Mouse (Mus musculus): Measurements from ENCODE around the gene Cenpn.

Gene Cenpn

GRCm38 (mm10) chr8:116943161-116943554 lies 21.6 kb downstream of the Cenpn start, which contains the start of gene Atmin:
Gene Atmin, plus strand, starts transcription at chr8:116943393.
- peak; percentile 88 for DNase-seq

- DNase-seq = peak; percentile 47
These were observed 22.2 kb downstream of the Cenpn start for GRCm38 (mm10) chr8:116943555-116944384.

GRCm38 (mm10) chr8:116944385-116944696 lies 22.8 kb downstream of the Cenpn start:
- no peak for DNase-seq

GRCm38 (mm10) chr8:116945169-116945910 lies 23.8 kb downstream of the Cenpn start:
- no peak for DNase-seq

GRCm38 (mm10) chr8:116946268-116946838 lies 24.8 kb downstream of the Cenpn start:
- no peak for DNase-seq

GRCm38 (mm10) chr8:116946851-116947250 lies 25.3 kb downstream of the Cenpn start:
- no peak for DNase-seq

- DNase-seq = no peak
These were observed 26.1 kb downstream of the Cenpn start for GRCm38 (mm10) chr8:116947589-116947988.

GRCm38 (mm10) chr8:116951369-116951768 lies 29.8 kb downstream of the Cenpn start:
- peak; percentile 49 for DNase-seq

GRCm38 (mm10) chr8:116951778-116952177 lies 30.2 kb downstream of the Cenpn start:
- no peak for DNase-seq

GRCm38 (mm10) chr8:116952428-116952827 lies 30.9 kb downstream of the Cenpn start:
- no peak for DNase-seq

- no peak for DNase-seq
These were observed 32.9 kb downstream of the Cenpn start for GRCm38 (mm10) chr8:116954415-116954814.

GRCm38 (mm10) chr8:116969531-116969930 lies 48.0 kb downstream of the Cenpn start:
- peak; percentile 29 for DNase-seq

GRCm38 (mm10) chr8:116975066-116975465 lies 53.5 kb downstream of the Cenpn start:
- no peak for DNase-seq

GRCm38 (mm10) chr8:116975606-116976005 lies 54.1 kb downstream of the Cenpn start:
- DNase-seq = peak; percentile 20

- no peak for DNase-seq
These were observed 56.5 kb downstream of the Cenpn start for GRCm38 (mm10) chr8:116978052-116978451.

- DNase-seq = peak; percentile 100
These were observed 57.2 kb downstream of the Cenpn start, which contains the start of gene 1700030J22Rik for GRCm38 (mm10) chr8:116978631-116979256. Gene 1700030J22Rik, minus strand, starts transcription at chr8:116978959.

GRCm38 (mm10) chr8:116980117-116980516 lies 58.6 kb downstream of the Cenpn start:
- peak; percentile 55 for DNase-seq

- no peak for DNase-seq
These were observed 68.3 kb downstream of the Cenpn start for GRCm38 (mm10) chr8:116989842-116990241.
